Comparison of ENCODE assay signal across 9 mouse cellular contexts in the genomic region with DNA sequence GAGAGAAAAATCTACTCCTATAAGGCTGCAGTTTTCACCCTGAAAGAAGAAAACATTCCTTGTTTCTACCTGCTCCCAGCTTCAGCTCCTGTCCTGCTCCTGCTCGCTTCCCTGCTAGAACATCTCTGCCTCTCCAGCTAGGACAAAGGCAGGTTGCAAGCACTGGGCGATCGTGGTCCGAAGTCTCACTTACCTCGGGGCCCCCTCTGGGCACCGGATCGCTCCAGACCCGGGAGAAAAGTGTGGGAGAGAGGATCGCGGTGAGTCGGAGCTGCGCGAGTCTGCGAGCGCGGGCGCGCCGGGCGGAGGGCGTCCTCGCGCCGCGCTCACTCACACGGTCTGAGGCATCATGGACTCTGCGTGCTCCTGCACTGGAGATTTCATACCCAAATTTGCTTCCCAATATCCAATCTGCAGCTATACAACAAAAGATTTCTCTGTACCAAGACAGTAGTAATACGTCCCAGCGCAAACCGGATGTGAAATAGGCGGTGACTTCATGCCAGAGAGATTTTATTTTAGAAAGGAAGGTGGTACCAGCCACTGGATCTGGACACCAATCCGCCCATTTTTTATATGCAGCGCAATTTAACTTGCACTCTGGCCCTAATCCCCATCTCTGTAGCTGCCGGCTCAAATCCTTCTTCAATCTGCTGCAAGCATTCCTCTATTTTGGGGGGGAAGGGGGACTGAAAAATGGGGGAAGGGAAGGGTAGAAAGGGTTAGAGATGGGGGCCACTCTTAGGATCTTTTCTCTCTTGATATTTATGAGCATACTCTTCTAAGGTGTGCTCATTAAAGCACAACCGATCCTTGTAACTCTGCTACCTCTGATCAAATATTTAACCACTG. TPM values are rescaled to one million over a fixed set of nuclear protein-coding genes. Genes with fewer than 3 reads are reported as not detected.
DNase-seq lines count a peak whose midpoint lies in the region; ATAC-seq lines count a peak whose summit lies in the region.
"Had no signal": no experiment of that assay in that cellular context is flagged by ENCODE, and none has a peak within 500 bp of the region (broad histone marks: within the 10 kb centered on the region; RNA-seq: fewer than 3 reads in every experiment).

No protein-coding gene starts in this region.

- DNase-seq in heart, embryonic 10.5 days (ENCODE audit: low spot score) = no peak
- DNase-seq in heart, adult 18-20 months = no peak
- peak; percentile 75 for DNase-seq in cerebellum, adult 8-10 months
- peak; percentile 36 to 70 for DNase-seq in frontal cortex, adult 2 months (ENCODE audit: extremely low spot score in 1 of 2, low spot score in 1 of 2)
- peak; percentile 49 for DNase-seq in layer of hippocampus, adult 9-11 months
- peak; percentile 51 for DNase-seq in mesoderm, embryonic 11.5 days (ENCODE audit: low read depth, low spot score)
- no peak for DNase-seq in gastrocnemius, adult 8-10 months (ENCODE audit: low spot score in 2 of 2)

- H3K27ac ChIP-seq in heart, embryonic 10.5 days = peak overlapping the region; percentile 60; the same call in 1 of the 2 replicates
- no peak overlapping the region for H3K27ac ChIP-seq in stomach, embryonic 16.5 days (ENCODE audit: low read length)

- no peaks in the 10 kb centered on the region for H3K9me3 ChIP-seq in heart, embryonic 10.5 days
- no peaks in the 10 kb centered on the region for H3K9me3 ChIP-seq in stomach, embryonic 16.5 days (replicated peaks; ENCODE audit: control insufficient read depth, low read length)

- ATAC-seq in stomach, embryonic 16.5 days (ENCODE audit: insufficient read depth, low FRiP score) = peak; percentile 72

- H3K27me3 ChIP-seq in heart, embryonic 10.5 days (ENCODE audit: insufficient read depth, poor library complexity, severe bottlenecking) = peaks cover 27% of the 10 kb centered on the region
- H3K27me3 ChIP-seq in stomach, embryonic 16.5 days (ENCODE audit: control insufficient read depth, insufficient read depth, low read length) = no peaks in the 10 kb centered on the region
- H3K27me3 ChIP-seq: CH12.LX had no signal

- H3K4me1 ChIP-seq in heart, embryonic 10.5 days = 0 out of 2 replicates have a peak, but pooled peaks cover 5% of the 10 kb centered on the region
- H3K4me1 ChIP-seq in stomach, embryonic 16.5 days (ENCODE audit: control insufficient read depth, insufficient read depth, low read length) = no peaks in the 10 kb centered on the region

- under 1% methylated on average over 35 of the region's 35 CpGs for WGBS in heart, embryonic 10.5 days
- under 1% methylated on average over 35 of the region's 35 CpGs for WGBS in stomach, embryonic 16.5 days

- no peaks in the 10 kb centered on the region for H3K36me3 ChIP-seq in heart, embryonic 10.5 days
- no peaks in the 10 kb centered on the region for H3K36me3 ChIP-seq in stomach, embryonic 16.5 days (ENCODE audit: control insufficient read depth, insufficient read depth, low read length)

- H3K4me2 ChIP-seq in stomach, embryonic 16.5 days (ENCODE audit: low read depth, low read length) = peak overlapping the region; percentile 84

- peak overlapping the region; percentile 71 for H3K9ac ChIP-seq in stomach, embryonic 16.5 days (ENCODE audit: low read length)

- peak overlapping the region; percentile 70 for H3K4me3 ChIP-seq in heart, embryonic 10.5 days
- peak overlapping the region; percentile 62 for H3K4me3 ChIP-seq in stomach, embryonic 16.5 days (replicated peaks; ENCODE audit: low read length)

RNA-seq across cellular contexts. Expression of gene Gabra1, which starts 0.5 kb away (rescaled TPM):
- polyA plus RNA-seq in heart, embryonic 10.5 days (2016; fragmentation: Nextera tagmentation; extraction: Ambion mirVana) = 0.50 and 0.52 TPM in 2 replicates
- total RNA-seq in heart, adult 18-20 months (2021) = 1 to 10 TPM; 1.2 to 4.0 TPM
- polyA plus RNA-seq in frontal cortex, adult 2 months (2012; rRNA removed) = 113 and 124 TPM in 2 replicates
- polyA plus RNA-seq in stomach, embryonic 16.5 days (2015; fragmentation: Nextera tagmentation; extraction: Ambion mirVana) = 3.4 and 3.6 TPM in 2 replicates
- 1 to 10 TPM in 2 of 4 experiments, under 1 TPM in 2; 0.22 to 1.5 (median 0.89) TPM for total RNA-seq in gastrocnemius, adult 8-10 months (2022)
- total RNA-seq: CH12.LX had no signal

Comparison
In these comparisons a context has a peak if more than half of its experiments do, and no peak if none do; other contexts are left out.
1. DNase-seq: peak in cerebellum, adult 8-10 months (single experiment), frontal cortex, adult 2 months (2 of 2), layer of hippocampus, adult 9-11 months (single experiment) and mesoderm, embryonic 11.5 days (single experiment); none in heart, embryonic 10.5 days (single experiment), heart, adult 18-20 months (0 of 2) and gastrocnemius, adult 8-10 months (0 of 2).
2. RNA of gene Gabra1, which starts 0.5 kb away (polyA plus RNA-seq): 113 to 124 TPM in frontal cortex, adult 2 months; 3.4 to 3.6 TPM in stomach, embryonic 16.5 days and 0.50 to 0.52 TPM in heart, embryonic 10.5 days; every median in the first group is over 10 times any median in the second.